Mouse (Mus musculus) left cerebral cortex, adult 9 months (tissue): ENCODE measurements at regions not wholly inside any gene's neighbourhood (a gene's known extent, or its start where the extent isn't known, plus 50 kb on each side); places are given as distances from the start of the nearest gene placed in this dataset.

ENCODE experiments used
- DNase-seq, 2 experiments: peaks; one replicate each; pipeline ENCODE4 v3.0.0; 2022; ENCODE audit warnings: low spot score in 2 of 2

DNA sequence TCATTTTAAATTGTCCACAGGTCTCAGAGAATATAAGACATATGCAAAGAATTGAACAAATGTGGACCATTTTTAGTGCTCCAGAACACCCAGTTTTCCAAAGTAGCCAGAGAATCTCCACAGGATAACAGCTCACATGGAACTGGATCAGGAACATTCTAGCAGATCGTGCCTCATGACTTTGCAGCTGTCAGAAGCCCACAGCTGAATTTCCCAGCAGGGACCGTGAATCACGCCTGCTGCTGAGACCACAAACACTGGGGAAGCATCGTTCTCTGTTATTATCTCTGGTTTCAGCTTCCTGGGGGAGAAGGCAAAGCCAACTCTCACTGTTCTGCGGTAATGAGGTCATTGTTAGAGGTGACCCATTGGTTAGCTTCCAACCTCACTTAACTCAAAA is 60.4 kb upstream of the Gpr139 start:
- DNase-seq, result peak in 1 of 2 experiments; percentile 2

DNA sequence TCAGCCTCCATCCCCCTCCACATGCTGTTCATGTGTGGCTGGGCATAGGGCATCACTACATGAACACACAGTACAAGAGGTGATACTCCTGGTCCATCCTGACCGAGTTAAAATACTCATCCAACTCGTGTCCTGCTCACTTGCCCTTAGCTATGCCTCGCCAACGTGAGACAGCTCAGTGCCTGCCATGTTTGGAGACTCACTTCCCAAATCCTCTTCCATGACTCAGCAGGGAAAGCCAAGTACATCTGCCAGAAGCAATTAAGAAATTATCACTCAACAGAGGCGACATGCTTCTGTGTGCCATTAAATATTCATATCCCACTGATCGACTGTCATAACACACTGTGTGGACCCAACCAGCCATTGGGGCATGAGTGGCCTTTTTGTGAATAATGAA is 51.9 kb upstream of the Gpr139 start:
- DNase-seq, result no peak
